Mouse (Mus musculus): ENCODE results near the gene Plekha7.
"Not testable (repeated sequence)": the region's sequence is repeated elsewhere in the genome, so short reads cannot be mapped to it uniquely, and the experiment has no call there.

Plekha7 gene

DNA sequence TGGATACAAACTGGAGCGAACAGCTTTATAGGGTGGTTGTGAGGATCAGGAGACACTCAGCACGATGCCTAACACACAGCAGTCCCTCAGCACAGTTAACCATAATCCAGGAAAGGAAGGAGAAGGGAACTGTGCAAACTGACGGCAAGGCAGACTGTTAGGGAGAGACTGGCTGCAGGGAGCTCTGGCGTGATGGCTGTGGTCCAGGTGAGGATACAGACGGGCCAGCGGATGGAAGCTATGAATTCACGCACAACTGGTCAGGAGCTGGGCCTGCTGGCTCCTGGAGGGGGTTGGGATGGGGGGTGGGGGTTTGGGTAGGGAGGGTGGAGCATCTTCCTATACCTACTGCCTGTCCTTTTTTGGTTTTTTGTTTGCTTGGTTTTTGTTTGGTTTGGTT, 182.5 kb downstream of the Plekha7 start:
- DNase-seq, result peak; percentile 47 to 71

DNA sequence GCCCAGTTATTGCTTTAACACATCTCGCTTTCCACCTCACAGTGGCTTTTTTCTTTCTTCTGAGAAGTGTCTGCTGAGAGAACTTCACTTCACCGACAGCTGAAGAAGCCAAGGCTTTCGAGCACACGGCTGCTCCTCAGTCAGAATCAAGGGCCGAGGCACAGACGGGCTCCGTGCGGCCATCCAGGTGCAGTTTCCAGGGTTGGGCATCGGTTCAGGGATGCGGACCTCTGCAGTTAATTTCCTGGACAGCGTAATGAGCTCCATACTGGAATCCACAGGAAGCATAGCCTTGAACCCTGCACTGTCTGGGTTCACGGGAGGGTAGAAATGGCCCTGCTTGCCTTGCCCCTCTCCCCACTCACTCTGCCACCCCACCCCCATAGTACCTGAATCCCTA, 184.1 kb downstream of the Plekha7 start:
- DNase-seq, result no peak

DNA sequence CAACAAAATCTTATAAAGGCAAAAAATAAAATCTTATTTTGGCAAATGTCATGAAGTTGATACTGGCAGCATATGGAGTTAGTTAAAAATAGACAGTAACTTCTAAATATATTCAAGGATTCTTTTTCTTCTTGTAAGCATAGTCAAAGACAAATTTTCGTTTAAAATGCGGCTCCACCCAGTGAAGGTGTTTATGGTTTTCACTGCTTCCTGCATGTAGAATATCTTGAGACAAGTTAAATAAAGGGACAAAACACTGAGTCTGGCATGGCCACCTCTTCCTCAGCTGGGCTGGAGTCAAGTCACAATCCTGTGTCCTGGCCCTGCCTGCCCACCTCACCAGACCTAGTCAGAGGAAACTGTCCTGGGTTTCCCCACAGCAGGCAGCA, 184.6 kb downstream of the Plekha7 start:
- DNase-seq, result peak in 1 of 2 experiments; percentile 32

DNA sequence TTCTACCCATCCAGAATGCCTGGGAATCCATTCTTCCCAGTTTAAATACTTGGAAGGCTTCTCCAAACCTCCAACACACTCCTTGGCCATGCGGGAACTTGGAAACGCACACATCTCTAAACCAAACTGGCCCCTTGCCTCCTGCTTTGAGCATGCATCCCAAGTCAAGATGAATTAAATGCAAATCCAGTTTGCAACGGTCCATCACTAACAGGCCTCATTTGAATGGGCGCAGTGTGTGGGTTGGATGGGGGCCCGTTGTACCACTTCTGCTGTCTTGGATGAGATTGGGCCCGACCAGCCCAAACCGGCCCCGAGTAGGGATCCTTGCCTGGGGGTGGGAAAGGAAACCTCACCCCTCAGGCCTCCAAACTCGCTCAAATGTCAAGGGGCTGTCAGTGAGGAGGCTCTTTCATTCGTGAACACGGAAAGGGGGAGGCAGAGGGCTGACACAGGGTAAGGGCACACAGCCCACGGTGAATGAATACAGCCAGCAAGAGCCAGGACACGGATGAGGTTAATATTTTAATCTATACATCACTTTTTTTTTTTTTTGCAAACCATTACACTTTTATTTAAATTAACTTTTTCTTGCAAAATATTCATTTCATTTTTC, 185.1 kb downstream of the Plekha7 start:
- peak; percentile 78 to 79 for DNase-seq

DNA sequence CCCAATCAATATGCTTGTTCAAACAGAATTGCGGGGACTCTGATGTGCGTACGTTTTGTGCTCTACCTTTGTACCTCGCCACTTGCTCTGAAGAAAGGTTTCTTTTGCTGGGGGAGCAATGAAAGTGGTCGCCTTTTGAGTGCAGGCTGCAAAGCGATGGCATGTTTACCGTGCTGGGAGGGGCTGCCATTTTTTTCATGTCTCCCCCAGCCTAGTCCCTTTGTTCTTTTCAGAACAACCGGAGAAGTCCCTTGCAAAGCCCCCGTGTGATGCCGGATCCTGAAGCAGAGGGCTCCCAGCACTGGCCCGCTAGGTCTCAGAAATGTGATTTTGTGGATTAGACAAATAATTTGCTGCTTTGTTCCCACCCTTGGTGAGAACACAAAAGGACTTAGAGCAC, 187.0 kb downstream of the Plekha7 start:
- DNase-seq, result no peak

DNA sequence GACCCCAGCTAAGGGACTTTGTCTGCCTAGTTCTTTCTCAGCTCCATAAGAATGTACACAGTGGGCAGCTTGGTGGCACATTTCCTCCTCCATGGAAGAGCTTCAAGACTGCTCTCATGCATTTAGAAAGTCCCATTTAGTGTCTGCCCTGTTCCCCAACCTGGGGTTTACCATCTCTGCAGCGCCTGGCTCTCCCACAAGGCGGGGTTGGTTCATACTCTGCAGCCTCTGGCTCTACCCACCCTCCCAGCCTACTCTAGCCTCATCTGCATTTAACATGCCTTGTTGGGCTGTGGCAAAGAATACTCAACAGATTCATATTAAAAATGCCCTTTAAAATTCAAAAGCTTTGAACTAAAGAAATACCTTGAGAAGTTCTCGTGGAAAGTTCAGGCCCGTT, 187.4 kb downstream of the Plekha7 start:
- no peak for DNase-seq

DNA sequence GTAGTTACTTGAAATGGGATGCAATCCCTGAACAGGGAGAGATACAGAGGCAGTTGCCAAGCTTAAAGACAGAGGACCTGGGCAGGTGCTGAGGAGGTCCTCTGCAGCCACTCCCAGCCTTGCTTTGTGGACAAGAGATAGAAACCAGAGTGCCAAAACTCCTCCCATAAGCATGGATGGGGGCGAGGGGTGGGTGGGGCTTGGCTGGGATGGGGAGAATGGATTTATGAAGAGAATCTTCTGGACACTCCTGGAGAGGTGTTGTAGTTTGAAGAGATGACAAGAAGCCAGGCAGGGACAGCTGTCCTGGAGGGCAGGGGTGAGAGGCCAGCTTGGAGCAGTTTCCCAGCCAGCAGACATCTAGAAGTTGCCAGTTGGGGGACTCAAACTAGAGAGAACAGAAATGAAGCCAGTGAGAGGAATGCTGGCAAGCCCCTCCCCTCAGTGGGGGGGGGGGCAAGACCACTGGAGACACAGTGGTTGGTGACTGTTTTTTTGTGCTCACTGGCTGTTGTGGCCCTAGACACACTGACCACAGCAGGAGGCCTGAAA, 188.8 kb downstream of the Plekha7 start:
- DNase-seq, result no peak

DNA sequence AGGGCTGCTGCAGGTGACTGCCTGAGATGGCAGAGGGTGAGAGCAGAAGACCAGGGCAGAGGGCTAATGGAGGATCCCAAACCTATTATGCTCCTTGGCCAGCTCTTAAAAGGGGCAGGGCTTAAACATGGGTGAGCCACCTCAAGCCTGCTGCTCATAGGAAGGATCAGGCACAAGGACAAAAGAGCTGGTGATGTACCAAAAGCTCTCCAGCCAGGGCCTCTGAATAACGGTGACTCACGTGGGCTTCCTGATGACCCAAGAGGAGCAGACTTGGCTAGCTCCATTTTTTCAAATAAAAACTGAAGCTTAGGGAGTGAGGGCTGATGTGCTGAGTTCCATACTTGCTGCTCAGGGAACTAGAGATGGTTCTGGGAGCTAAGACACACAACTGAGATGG, 192.2 kb downstream of the Plekha7 start:
- no peak for DNase-seq

DNA sequence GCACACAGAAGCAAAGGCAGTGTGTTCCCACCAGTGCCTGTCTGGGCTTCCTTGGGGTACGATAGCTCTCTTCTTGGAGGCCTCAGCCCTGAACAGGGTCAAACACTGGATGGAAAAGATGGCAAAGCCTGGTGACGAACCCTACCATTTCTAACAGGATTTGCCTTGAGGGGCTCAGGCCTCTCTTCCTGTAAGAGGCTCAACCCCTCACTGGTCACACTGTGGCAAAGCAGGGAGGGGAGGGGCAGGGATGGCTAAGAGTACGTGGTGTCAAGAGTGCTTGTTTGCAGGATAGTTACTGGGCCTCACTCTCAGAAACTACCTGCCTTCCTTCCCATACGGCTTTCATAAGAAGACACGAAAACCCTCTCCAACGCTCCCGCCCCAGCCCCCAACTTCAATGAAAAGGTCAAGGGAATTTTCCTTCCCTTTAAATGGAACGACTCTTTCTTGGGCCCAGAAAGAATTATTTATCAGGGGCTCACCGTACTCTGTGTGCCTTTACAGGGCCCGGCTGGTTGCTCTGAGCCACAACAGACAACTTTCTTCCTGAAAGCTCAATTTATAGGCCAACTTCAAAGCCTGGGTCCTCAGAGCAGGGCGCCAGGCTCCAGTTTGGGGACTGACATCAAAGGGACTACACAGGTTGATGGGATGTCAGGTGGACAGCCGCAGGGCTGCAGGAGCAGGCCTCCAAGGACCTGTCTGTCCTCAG, 192.8 kb downstream of the Plekha7 start:
- no peak for DNase-seq

DNA sequence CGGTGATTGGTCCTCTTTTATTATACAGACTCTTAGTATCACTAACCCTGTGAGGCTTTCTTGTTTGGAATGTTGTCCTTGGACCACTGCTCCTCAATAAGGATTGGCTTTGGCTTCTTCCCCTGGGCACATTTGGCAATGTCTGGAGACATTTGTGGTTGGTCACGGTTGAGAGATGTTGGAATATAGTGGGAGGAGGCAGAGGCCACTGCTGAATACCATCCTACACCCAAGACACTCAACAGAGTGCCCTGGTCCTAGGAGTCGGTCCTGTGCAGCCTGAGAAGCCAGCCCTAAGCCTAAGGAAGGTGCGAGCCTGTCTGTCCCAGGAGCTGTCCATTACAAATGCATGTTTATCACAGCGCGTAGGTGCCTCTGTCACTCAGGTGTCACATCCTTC, 196.6 kb downstream of the Plekha7 start:
- peak in 1 of 2 experiments; percentile 22 for DNase-seq

DNA sequence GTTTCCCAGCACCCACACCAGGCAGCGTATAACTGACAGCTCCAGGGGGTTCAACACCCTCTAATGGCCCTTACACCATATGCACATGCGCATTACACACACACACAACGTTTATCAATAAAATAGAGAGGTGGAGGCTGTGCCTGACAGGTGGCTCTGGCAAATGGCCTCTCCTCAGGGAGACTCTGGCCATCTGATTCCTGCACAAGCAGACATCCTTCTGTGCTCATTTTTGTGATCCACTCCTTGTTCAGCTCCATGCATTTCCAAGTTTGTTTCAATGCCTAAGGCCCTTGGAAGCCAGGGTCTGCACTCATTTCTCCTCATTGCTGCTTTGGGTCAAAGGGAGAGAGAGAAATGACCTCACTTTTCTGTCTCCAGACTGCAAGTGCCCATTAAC, 197.5 kb downstream of the Plekha7 start:
- peak in 1 of 2 experiments; percentile 43 for DNase-seq

DNA sequence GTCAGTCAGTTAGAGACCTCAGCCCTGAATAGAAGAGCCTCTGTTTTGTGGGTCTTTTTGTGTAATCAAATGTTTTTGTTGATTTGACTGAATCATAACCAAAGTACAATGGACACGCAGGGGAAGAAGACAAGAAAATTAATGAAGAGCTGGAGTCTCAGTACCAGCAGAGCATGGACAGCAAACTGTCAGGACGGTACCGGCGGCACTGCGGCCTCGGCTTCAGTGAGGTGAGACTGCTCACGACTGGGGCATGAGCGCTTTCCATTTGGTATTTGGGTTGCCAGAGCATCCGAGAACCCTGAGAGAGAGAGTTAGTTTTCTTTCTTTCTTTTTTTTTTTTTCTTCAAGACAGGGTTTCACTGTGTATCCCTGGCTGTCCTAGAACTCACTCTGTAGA, 205.1 kb downstream of the Plekha7 start:
- no peak for DNase-seq

DNA sequence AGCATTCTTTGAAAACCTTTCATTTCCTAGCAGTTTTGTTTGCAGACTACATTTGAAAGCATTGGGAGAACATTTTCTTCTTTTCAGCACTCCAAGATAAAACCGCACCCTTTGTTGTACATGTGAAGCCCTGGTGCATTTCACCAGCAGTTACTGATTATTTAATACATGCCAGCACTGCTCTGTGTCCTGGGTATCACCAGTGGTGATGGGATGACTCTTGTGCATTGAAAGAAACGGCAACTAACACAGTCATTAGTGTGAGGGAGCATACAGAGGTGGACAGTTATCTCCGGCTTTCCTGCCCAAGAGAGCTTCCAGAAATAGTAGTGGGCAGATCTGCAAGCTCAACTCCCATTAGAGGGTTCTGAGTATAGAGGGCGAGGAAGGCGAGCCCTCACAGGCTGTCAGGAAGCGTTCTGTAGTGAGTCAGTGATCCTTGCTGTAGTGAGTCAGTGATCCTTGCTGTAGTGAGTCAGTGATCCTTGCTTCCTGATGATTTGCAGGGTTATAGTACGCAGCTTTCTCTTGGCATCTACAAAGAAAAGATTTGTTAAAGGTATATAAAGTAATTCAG, 208.1 kb downstream of the Plekha7 start:
- no peak for DNase-seq

DNA sequence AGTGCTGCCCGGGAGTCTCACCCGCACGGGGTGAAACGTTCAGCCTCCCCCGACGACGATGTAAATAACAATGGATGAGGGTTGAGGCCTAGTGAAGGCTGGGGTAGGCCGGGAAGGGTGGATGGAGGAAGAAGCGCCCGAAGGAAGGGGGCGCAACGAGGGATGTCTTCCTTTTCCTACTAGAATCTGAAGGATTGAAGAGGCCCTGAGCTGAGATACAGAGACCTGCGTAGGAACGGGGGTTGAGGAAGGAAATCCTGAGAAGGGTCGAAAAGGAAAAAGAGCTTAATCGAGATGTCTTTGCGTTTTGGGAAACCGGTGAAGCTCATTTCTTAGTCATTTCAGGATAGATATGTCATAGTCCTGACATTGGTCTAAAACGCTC, 214.7 kb downstream of the Plekha7 start:
- DNase-seq, result no peak

DNA sequence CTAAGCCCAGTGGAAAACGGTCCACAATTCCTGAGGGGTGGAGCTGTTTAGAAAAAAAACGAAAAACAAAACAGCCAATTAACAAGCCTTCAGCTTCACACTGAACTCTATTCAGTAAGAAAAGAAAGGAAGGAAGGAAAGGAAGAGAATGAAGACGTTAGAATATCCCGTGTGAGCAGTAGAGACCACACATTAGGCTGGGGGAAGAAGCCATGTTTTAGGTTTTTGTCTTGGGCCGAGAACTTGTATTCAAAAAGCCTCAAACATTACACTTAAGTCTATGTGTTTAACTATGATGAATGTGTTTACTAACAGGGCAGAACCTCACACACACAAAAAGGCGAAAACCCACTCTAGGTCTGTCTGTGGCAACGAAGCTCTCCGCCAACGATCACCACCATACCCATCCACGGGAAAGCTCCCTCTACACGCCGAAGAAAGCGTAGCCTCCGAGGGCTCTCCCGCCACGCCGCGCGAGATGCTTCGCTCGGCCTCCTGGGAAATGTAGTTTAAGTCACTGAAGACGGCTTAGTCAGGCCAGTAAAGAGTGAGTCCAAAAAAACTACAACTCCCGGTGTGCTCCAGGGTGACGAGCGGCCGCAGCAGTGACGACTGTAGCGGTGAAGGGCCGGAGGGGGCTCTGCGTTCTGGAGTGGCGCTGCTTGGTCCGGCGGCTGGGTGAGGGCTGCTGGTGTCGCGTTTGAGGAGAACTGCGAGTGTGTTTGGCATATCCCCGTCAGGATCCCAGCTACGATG, 215.3 kb downstream of the Plekha7 start:
- DNase-seq, result peak; percentile 96 to 98

DNA sequence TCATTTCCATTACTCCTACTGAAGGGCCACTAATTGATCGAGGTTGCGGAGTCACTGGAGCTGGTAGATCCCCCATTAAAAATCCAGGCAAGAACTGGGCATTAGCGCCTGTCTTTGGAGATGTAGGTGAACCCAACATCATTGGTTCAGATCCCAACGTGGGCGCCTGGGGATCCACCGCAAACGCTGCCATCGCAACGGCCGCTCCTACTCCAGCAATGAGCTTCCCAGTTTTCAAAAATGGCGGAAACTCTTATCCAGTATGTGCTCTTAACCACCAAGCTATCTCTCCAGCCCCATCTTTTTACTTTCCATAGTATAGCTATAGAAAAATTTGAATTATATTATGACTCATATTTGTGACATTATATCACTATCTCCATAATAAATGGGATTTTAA, 223.8 kb downstream of the Plekha7 start, which contains the start of gene Gm4353:
Gene Gm4353, minus strand, starts transcription at position 270 of the 400 bp plus-strand sequence.
- not testable (repeated sequence) for DNase-seq
